Mouse (Mus musculus): ENCODE measurements at regions not wholly inside any gene's neighbourhood (a gene's known extent, or its start where the extent isn't known, plus 50 kb on each side); places are given as distances from the start of the nearest gene placed in this dataset.

GRCm38 (mm10) chrX:49387439-49387838 is 76.3 kb upstream of the Arhgap36 start:
- no peak for DNase-seq (ENCODE audit: low read depth, low spot score)

- DNase-seq (ENCODE audit: low read depth, low spot score) = peak; percentile 35
Measured at GRCm38 (mm10) chrX:49377067-49377466, 86.7 kb upstream of the Arhgap36 start.

DNA sequence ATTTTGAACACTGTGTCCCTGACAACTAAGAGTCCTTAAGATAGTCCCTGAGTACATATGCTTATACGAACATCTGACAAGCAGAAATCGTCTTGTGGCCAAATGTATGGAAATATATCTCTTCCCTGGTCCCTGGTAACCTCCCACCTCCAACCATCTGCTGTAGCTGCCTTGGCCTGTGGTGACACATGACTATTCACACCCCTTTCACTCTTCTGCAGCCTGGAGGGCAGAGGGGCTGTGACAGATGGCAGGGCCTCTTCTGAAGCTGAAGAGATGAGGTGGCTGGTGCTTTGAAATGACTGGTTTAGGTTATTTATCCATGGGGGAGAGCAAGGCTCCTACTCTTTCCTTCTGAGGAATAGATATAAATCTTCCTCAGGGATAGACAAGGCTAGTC is 82.3 kb upstream of the Enox2 start:
- no peak for DNase-seq (ENCODE audit: low read depth, low spot score)

GRCm38 (mm10) chrX:49369404-49369803 is 81.3 kb upstream of the Enox2 start:
- no peak for DNase-seq (ENCODE audit: low read depth, low spot score)

GRCm38 (mm10) chrX:49346451-49346850 is 58.4 kb upstream of the Enox2 start:
- DNase-seq (ENCODE audit: low read depth, low spot score) = peak; percentile 1

Measured in forelimb bud, embryonic 11.5 days (tissue).